Mouse (Mus musculus) CH12F3 (cell line): ENCODE data around the gene Spock2.

Source experiments
- in situ Hi-C: fragments of 300-500 bp; cut with MboI; formaldehyde crosslinking; loops from 2 replicates; pipeline ENCODE4 v1.14.3; 2020; ENCODE audit warnings: low sequenced_read_pairs

Gene Spock2

DNA sequence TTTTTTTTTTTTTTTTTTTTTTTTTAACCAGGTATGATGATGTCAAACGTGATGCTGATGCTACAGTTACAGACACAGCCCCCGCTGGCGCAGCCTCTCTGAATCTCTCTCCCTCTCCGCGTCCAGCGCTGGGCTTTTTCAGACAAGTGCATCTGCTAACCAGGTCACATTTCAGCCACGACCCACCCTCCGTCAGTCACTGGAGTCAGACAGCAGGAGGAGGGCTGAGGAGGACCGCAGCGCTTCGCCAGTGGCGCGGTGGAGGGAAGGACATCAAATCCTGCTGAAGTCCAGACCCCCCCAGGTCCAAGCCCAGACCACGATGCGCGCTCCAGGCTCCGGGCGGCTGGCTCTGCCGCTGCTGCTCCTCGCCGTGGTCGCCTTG, at the start of gene Spock2:
Gene Spock2 (plus strand): TSS at position 74 of the 385 bp plus-strand sequence.
- in situ Hi-C loops: no loop called here

DNA sequence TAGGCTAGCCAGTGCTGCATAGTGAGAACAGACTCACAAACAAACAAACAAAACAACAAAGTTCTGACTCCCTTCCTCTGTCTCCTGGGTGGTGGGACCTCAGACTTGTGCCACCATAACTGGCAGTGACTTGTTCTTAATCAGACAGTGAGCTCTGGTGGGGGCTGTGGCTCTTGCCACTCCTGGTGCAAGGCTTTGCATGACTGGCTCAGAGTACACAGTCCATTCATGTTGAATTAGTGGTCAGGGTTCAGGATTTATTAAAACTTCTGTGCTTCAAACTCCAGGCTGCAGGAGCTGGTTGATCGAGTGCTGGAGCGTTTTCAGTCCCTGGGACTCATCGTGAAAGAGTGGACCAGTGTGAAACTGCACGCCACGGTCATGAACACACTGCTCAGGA, 43.8 kb upstream of the Spock2 start:
- in situ Hi-C loops: no loop called here

GRCm38 (mm10) chr10:60062931-60063330, 43.1 kb upstream of the Spock2 start:
- in situ Hi-C loops: no loop called here

- in situ Hi-C loops: no loop called here
Measured at GRCm38 (mm10) chr10:60066524-60066923, 39.5 kb upstream of the Spock2 start.

- in situ Hi-C loops: no loop called here
Measured at GRCm38 (mm10) chr10:60075159-60075558, 30.9 kb upstream of the Spock2 start.

- in situ Hi-C loops: no loop called here
Measured at GRCm38 (mm10) chr10:60077226-60077625, 28.8 kb upstream of the Spock2 start.

GRCm38 (mm10) chr10:60077736-60078560, 28.1 kb upstream of the Spock2 start:
- in situ Hi-C loops: no loop called here

DNA sequence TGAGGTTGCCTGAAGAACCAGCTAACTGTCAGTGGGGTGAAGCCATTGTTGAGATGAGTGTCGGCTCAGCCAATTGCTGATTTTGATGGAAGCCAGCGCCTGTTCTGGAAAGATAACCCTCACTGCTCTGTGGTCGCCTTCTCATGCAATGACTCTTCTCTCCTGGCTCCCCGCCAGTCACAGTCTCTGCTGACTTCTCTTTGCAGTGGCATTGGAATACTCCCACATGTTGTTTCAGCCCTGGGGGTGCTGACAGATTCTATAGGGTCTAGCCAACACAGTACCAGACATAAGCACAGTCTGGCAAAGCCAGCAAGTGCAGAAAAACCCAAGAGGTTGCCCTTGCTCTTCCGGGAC, 27.5 kb upstream of the Spock2 start:
- in situ Hi-C loops: no loop called here

GRCm38 (mm10) chr10:60080171-60080570, 25.8 kb upstream of the Spock2 start:
- in situ Hi-C loops: no loop called here

GRCm38 (mm10) chr10:60080601-60080981, 25.4 kb upstream of the Spock2 start:
- in situ Hi-C loops: no loop called here

DNA sequence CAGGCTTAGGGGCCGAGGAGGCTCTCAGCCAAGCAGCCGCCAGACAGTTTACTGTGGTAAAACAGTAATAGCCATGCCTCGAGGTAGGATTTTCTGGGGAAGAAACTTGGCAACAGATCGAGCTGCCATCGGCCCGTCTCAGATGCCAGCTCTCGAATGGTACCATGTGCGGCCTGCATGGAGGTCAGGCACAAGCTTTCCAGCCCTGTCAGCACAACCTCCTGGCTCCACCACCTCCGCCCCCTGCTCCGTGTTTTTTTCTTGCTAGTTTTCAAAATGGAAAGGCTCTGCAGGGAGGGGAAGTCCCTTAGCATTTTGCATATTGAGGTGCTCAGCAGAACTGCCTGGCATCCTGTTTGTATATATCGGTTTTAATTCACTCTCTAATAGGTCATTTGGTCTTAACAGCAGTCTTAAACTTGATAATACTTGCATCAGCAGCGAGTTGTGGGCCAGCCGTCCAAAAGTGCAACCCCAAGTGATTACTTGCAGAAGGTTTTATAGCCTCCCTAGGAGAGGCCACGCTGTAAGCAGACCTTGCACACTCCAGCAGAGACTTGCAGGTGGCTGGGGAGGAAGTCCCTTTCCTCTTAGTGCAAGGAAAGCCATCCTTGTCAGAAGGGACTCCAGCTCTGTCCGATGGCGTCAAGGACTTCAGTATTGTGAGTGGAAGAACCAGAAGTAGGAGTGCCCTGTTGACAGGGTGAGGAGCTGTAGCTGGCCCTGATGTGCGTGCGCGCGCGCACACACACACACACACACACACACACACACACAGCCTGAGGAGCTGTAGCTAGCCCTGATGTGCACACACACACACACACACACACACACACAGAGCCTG, 24.8 kb upstream of the Spock2 start:
- in situ Hi-C loops: no loop called here

DNA sequence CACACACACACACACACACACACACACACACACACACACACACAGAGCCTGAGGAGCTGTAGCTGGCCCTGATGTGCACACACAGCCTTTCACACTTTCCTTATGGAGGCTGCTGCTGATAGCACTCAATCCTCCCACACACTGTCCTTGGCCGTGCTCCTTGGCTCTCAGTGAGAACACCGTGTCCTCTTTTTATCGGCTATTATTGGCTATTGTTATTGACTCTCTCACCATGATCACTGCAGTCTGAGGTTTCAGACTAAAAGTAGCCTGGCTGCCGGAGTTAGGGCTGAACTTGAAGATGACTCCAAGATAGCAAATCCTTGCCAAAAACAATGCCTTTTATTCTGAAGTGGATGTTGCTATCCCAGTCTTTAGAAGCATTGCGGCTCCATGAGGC, 24.1 kb upstream of the Spock2 start:
- in situ Hi-C loops: no loop called here

- in situ Hi-C loops: no loop called here
Measured at GRCm38 (mm10) chr10:60084065-60084464, 22.0 kb upstream of the Spock2 start.

DNA sequence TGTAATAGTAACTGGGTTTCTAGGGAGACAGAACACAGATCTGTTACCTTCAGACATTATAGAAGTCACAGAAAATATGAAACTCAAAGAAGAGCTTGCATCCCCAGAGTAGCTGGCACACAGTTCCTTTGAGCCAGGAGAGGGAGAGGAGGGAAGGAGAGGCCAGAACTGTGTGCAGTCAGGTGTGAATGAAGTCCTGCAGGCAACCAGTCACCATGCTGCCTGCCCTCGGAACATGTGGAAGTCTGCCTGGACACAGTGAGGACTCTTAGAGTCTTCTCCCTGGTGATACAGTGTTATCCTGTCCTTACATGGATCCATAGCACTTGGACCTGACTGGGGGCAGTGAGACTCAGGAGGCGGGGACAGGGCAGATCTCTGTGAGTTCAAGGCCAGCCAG, 13.7 kb upstream of the Spock2 start:
- in situ Hi-C loops: no loop called here

GRCm38 (mm10) chr10:60093751-60094150, 12.3 kb upstream of the Spock2 start:
- in situ Hi-C loops: no loop called here

- in situ Hi-C loops: no loop called here
Measured at GRCm38 (mm10) chr10:60095558-60095957, 10.5 kb upstream of the Spock2 start.

DNA sequence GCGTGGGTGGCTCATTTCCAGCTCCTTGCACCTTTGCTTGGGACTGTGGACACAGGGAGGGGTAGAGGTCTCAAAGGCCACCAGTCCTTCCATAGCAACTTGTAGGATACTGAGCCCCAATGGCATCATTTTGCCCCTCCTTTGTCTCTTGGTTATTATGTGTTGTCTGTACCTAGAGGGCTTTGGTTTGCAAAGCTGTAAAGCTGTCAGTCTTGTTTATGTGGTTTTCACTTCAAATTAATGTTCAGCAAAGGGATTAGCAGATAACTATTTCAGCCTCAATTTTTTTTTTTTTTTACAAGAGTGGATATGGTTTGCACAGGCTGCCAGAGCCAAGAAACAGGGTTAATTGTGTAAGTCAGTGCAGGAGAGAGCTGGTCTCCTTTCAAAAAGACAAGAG, 9.7 kb upstream of the Spock2 start:
- in situ Hi-C loops: no loop called here

- in situ Hi-C loops: no loop called here
Measured at GRCm38 (mm10) chr10:60097146-60097545, 8.9 kb upstream of the Spock2 start.

GRCm38 (mm10) chr10:60097774-60098173, 8.2 kb upstream of the Spock2 start:
- in situ Hi-C loops: no loop called here

GRCm38 (mm10) chr10:60105391-60106145, 451 bp upstream of the Spock2 start:
- in situ Hi-C loops: no loop called here

DNA sequence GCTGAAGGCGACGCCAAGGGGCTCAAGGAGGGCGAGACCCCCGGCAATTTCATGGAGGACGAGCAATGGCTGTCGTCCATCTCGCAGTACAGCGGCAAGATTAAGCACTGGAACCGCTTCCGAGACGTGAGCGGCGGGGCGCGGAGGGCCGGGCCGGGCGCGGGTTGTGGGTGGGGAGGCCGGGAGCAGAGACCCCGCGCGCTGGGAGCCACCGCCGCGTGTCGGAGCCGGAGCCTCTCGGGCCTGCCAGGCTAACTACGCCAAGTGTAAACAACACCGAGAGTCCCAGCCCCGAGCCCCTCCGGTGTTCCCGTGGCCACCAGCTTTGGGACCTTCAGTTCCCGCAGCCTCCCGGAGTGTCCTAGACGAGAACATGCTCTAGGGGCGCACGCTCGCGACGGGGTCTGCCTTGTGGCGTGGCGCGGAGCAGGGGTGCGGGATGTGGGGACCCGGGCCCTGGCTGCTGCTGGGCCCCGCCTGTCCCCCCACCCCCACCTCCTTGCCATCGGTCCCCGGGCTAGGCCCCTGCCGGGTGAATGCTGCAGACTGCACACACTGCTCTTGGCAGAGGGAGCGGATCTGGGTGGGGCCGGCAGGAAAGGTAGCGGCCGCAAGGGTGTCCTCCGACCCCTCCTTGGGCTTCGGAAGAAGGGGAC, 640 bp downstream of the Spock2 start:
- in situ Hi-C loops: no loop called here
